Mouse (Mus musculus) left cerebral cortex, adult 9 months (tissue): ENCODE results near the gene Hsp90ab1.
A peak's percentile ranks its signal among the peaks of the same experiment; 100 is the strongest.

Experiments used
- DNase-seq, 2 experiments: peaks; one replicate each; pipeline ENCODE4 v3.0.0; 2022; ENCODE audit warnings: low spot score in 2 of 2

Gene Hsp90ab1

GRCm38 (mm10) chr17:45557998-45558862, 14.8 kb downstream of the Hsp90ab1 start:
- no peak for DNase-seq

- no peak for DNase-seq
These were observed 15.7 kb downstream of the Hsp90ab1 start for GRCm38 (mm10) chr17:45557246-45557824.

- DNase-seq = no peak
These were observed 16.4 kb downstream of the Hsp90ab1 start for GRCm38 (mm10) chr17:45556514-45557245.

- no peak for DNase-seq
These were observed 17.0 kb downstream of the Hsp90ab1 start for GRCm38 (mm10) chr17:45556107-45556489.

GRCm38 (mm10) chr17:45555452-45556106, 17.5 kb downstream of the Hsp90ab1 start, which contains the start of gene Nfkbie:
Gene Nfkbie (plus strand): TSS chr17:45555703.
- DNase-seq = peak in 1 of 2 experiments; percentile 90

GRCm38 (mm10) chr17:45554420-45554819, 18.7 kb downstream of the Hsp90ab1 start:
- no peak for DNase-seq

GRCm38 (mm10) chr17:45553065-45553464, 20.0 kb downstream of the Hsp90ab1 start:
- DNase-seq = no peak

GRCm38 (mm10) chr17:45551816-45552451, 21.1 kb downstream of the Hsp90ab1 start:
- DNase-seq = peak in 1 of 2 experiments; percentile 90

- no peak for DNase-seq
These were observed 21.7 kb downstream of the Hsp90ab1 start for GRCm38 (mm10) chr17:45551249-45551796.

GRCm38 (mm10) chr17:45550253-45550652, 22.8 kb downstream of the Hsp90ab1 start:
- no peak for DNase-seq

GRCm38 (mm10) chr17:45549617-45550181, 23.4 kb downstream of the Hsp90ab1 start, which contains the start of gene Tmem151b:
Gene Tmem151b (minus strand): TSS chr17:45549677.
- no peak for DNase-seq

- DNase-seq = peak in 1 of 2 experiments; percentile 75
These were observed 24.2 kb downstream of the Hsp90ab1 start for GRCm38 (mm10) chr17:45548541-45549512.

GRCm38 (mm10) chr17:45547461-45548190, 25.4 kb downstream of the Hsp90ab1 start:
- DNase-seq = no peak

GRCm38 (mm10) chr17:45546941-45547340, 26.1 kb downstream of the Hsp90ab1 start:
- DNase-seq = no peak

- DNase-seq = no peak
These were observed 27.7 kb downstream of the Hsp90ab1 start for GRCm38 (mm10) chr17:45545278-45545961.

- no peak for DNase-seq
These were observed 28.2 kb downstream of the Hsp90ab1 start for GRCm38 (mm10) chr17:45544873-45545277.

GRCm38 (mm10) chr17:45544001-45544872, 28.8 kb downstream of the Hsp90ab1 start:
- no peak for DNase-seq
